Mouse (Mus musculus) thymus, adult 2 months (tissue): ENCODE measurements around the gene Casp9. TPM values are rescaled to one million over a fixed set of nuclear protein-coding genes. Genes with fewer than 3 reads are reported as not detected.

ENCODE experiments used
- DNase-seq: peaks from one replicate; pipeline ENCODE4 v3.0.0; 2021
- H3K27ac ChIP-seq: fragments of 200-500 bp; 2 replicates; pipeline ENCODE4 v1.5.1; 2012; ENCODE audit warnings: low read length, control low read depth; ENCODE audit not compliant: control insufficient read depth, insufficient read depth
- H3K27me3 ChIP-seq: fragments of 200-500 bp; 2 replicates; pipeline ENCODE4 v1.6.1; 2012; ENCODE audit warnings: mild to moderate bottlenecking, low read length, moderate library complexity, mixed read lengths; ENCODE audit not compliant: control insufficient read depth, insufficient read depth
- H3K36me3 ChIP-seq: fragments of 200-500 bp; 2 replicates; pipeline ENCODE4 v1.6.1; 2012; ENCODE audit warnings: mild to moderate bottlenecking, low read length, moderate library complexity; ENCODE audit not compliant: control insufficient read depth, insufficient read depth
- H3K4me1 ChIP-seq: fragments of 200-500 bp; replicated peaks from 2 replicates; pipeline ENCODE4 v1.6.1; 2012; ENCODE audit warnings: low read length; ENCODE audit not compliant: control insufficient read depth, insufficient read depth
- H3K4me3 ChIP-seq: fragments of 200-500 bp; 2 replicates; pipeline ENCODE4 v1.5.1; 2012; ENCODE audit warnings: mild to moderate bottlenecking, low read length, control low read depth, moderate library complexity; ENCODE audit not compliant: control insufficient read depth, insufficient read depth
- CTCF ChIP-seq: fragments of 200-500 bp; IDR thresholded peaks from 2 replicates; pipeline ENCODE4 v1.5.1; 2012; ENCODE audit warnings: mild to moderate bottlenecking, control low read depth, low read length, moderate library complexity, borderline replicate concordance; ENCODE audit not compliant: control insufficient read depth, poor library complexity, insufficient read depth; ENCODE audit errors: extremely low read depth
- POLR2A ChIP-seq: fragments of 200-500 bp; IDR thresholded peaks from 2 replicates; pipeline ENCODE4 v1.6.1; 2012; ENCODE audit warnings: mild to moderate bottlenecking, low read length, control low read depth, moderate library complexity; ENCODE audit not compliant: control insufficient read depth, poor library complexity, insufficient read depth; ENCODE audit errors: extremely low read depth
- WGBS: fragments of 180-500 bp; shearing (Covaris S2); methylation state at CpG from one replicate; pipeline ENCODE4 v1.1.7; 2018; 5-methylcytosine and 5-hydroxymethylcytosine counted together
- polyA plus RNA-seq: library from polyadenylated mRNA; depleted of rRNA; stranded (reverse); fragments of >200 nt; gene quantifications from 2 replicates; pipeline ENCODE4 v1.2.3, GENCODE M21; 2012

The Casp9 gene
- polyA plus RNA-seq, 1 experiment = 16.9 TPM

DNA sequence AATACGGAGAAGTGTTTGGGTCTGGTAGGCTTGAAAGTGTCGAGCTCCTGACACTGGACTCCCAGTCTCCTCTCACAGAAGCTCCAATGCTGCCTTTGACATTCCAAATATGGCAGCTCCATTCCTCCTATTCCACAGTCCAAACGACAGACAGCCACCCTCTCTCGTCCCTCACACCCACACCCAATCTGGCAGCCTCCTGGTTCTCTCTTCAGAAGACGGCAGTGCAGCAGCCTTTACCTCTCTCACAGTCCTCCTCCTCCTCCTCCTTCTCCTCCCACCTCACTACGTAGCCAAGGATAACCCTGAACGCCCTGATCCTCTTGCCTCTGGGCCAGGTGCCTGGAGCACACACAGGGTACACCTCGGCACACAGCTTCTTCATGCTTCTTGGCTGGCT is 13.6 kb upstream of the Casp9 start:
- no peak for DNase-seq
- WGBS = 97% methylated on average over 8 of the region's 8 CpGs
- Histone ChIP-seq H3K27ac (no peak overlapping the region), H3K36me3 (peaks cover 34% of the 10 kb centered on the region), H3K4me3 (no peak overlapping the region), H3K4me1 (no peaks in the 10 kb centered on the region), H3K27me3 (no peaks in the 10 kb centered on the region)
- TF ChIP-seq POLR2A = no peak
- TF ChIP-seq CTCF = no peak

DNA sequence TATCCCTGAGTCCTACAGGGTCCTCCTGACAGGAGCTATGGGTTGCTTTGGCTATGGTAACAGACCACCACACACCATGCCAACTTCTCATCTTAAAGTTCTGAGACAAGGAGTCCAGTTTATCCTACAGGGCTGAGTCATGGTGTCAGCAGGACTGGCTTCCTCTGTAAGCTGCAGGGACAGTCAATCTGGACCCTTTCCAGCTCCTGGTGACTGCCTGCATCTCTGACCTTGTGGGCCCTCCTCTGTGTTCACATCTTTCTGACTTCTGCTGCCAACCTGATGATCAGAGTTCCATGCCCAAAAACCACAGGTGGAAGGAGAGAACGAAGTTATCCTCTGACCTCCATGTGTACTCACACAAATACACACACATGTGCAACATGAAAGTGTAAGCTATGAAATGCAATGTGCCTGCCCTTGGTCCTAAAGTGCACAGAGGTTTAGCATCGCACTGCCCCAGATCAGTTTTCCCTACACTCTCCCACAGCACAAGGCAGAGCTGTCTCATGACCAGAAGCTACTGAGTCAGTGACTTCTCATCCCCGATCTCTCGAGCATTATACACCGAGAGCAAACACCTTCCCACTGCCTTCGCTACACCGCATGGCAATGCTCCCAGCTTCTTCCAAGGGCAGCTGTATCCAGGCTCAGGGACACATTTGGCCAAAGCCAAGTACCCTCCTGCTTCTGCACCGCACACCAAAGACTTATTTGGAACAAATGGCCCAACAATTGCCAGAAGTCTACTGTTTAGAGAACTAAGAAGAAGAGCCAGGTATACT is 12.0 kb upstream of the Casp9 start:
- Histone ChIP-seq H3K27ac (no peak overlapping the region), H3K4me1 (no peaks in the 10 kb centered on the region), H3K27me3 (no peaks in the 10 kb centered on the region), H3K36me3 (peaks cover 23% of the 10 kb centered on the region), H3K4me3 (no peak overlapping the region)
- 97% methylated on average over 8 of the region's 8 CpGs for WGBS
- no peak for DNase-seq
- TF ChIP-seq POLR2A = no peak
- no peak for TF ChIP-seq CTCF

DNA sequence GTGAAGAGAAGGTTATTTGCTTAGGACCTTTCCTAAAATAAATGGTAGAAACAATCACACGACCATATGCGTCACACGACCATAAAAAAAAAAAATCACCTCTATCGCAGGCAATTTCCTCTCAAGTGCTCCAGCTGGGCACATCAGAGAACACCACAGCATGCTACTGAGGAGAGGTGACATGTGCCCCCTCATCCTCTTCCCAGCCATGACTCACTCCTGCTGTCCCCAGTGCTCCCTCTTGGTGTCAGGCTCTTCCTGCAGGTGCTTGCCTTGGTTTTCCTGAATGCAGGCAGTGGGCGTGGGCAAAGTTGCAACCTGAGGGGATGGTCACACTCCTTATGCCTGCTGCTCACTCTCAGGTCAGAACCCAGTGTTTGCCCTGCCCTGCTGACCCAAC is 8.6 kb upstream of the Casp9 start:
- Histone ChIP-seq H3K27me3 (no peaks in the 10 kb centered on the region), H3K4me3 (no peak overlapping the region), H3K36me3 (peaks cover 19% of the 10 kb centered on the region), H3K4me1 (peaks cover under 1% of the 10 kb centered on the region), H3K27ac (no peak overlapping the region)
- no peak for DNase-seq
- 89% methylated on average over 5 of the region's 5 CpGs for WGBS
- TF ChIP-seq CTCF (no peak), POLR2A (no peak)

DNA sequence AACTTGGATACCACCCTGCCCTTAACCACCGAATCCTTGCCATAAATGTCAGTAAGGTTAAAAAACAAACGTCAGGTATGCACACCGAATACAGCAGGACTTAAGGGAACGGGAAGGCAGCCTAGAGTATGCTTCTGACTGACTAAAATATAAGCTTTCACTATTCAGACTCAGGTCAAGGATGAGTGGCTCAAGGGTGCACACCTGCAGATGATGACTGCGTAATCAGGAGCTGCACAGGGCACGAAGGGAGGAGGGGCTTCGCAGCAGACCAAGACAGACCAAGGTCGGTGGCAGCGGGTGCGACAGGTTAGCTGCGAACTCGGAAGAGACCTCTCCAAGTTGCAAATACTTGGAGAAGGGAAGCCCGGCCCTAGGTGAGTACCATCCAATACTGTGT is 7.3 kb upstream of the Casp9 start:
- H3K27ac ChIP-seq = no peak overlapping the region
- peaks cover 19% of the 10 kb centered on the region for H3K36me3 ChIP-seq
- H3K4me3 ChIP-seq = no peak overlapping the region
- WGBS = 96% methylated on average over 13 of the region's 13 CpGs
- TF ChIP-seq POLR2A (no peak), CTCF (no peak)
- no peaks in the 10 kb centered on the region for H3K27me3 ChIP-seq
- no peak for DNase-seq
- peaks cover 6% of the 10 kb centered on the region for H3K4me1 ChIP-seq

DNA sequence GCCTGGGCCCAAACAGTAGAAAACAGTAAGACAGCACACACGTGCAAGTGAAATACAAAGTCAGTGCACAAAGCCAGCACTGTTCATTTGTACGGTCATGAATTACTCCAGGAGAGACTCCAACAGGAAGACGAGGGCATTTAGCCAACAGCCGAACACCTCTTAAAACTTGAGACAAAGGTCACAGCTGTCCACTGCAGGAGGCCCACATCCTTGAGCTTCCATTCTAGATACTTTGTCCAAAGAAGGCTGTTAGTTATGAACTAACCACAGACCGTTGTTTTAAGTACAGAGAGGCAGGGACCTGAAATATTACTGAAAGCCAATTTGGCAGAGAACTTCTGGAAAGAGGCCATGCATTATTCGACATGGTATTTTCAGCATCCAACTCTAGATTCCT is 6.4 kb upstream of the Casp9 start:
- WGBS = 90% methylated on average over 6 of the region's 6 CpGs
- Histone ChIP-seq H3K4me1 (peaks cover 7% of the 10 kb centered on the region), H3K27ac (no peak overlapping the region), H3K36me3 (peaks cover 19% of the 10 kb centered on the region), H3K4me3 (no peak overlapping the region), H3K27me3 (no peaks in the 10 kb centered on the region)
- no peak for DNase-seq
- TF ChIP-seq POLR2A = no peak
- no peak for TF ChIP-seq CTCF

DNA sequence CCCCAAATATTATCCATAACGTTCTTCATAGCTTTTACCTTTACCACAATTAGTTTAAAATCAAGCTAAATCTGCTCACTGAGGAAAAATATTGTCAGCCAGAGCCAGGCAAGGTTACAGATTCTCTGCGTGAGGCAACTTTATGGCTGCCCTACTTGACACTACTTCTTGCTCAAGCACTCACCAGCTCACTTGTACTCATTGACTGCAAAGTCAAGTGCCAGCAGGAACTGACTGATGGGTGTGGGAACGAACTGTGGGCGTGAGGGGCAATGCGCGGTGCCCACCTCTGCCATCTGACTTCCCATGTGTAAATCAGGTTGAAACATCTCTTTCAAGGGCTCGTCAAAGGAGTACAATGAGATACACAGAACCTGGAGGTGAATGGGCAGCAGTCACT is 6.0 kb upstream of the Casp9 start:
- no peak for TF ChIP-seq POLR2A
- no peak for TF ChIP-seq CTCF
- 95% methylated on average over 7 of the region's 7 CpGs for WGBS
- Histone ChIP-seq H3K36me3 (peaks cover 16% of the 10 kb centered on the region), H3K27me3 (no peaks in the 10 kb centered on the region), H3K27ac (no peak overlapping the region), H3K4me3 (no peak overlapping the region), H3K4me1 (peaks cover 7% of the 10 kb centered on the region)
- DNase-seq = no peak
